Mouse (Mus musculus) myocyte (in vitro differentiated cells): ENCODE measurements around the gene Foxd4. TPM values are rescaled to one million over a fixed set of nuclear protein-coding genes. Genes with fewer than 3 reads are reported as not detected.
A peak's percentile ranks its signal among the peaks of the same experiment; 100 is the strongest.

Experiments used
- H3K27me3 ChIP-seq: one replicate; pipeline ENCODE4 v1.6.1; 2011; ENCODE audit not compliant: control insufficient read depth, insufficient read depth, insufficient read length
- H3K36me3 ChIP-seq: one replicate; pipeline ENCODE4 v1.6.1; 2011; ENCODE audit not compliant: control insufficient read depth, insufficient read depth
- H3K4me2 ChIP-seq: one replicate; pipeline ENCODE4 v1.6.1; 2011; ENCODE audit warnings: low read depth, control low read depth
- H3K4me3 ChIP-seq: one replicate; pipeline ENCODE4 v1.5.1; 2011; ENCODE audit warnings: mild to moderate bottlenecking, control low read depth, moderate library complexity
- H3K79me2 ChIP-seq: one replicate; pipeline ENCODE4 v1.6.1; 2011; ENCODE audit not compliant: control insufficient read depth, insufficient read depth
- H3ac ChIP-seq: one replicate; pipeline ENCODE4 v1.6.1; 2011; ENCODE audit not compliant: control insufficient read depth, insufficient read length
- CEBPB ChIP-seq: IDR thresholded peaks from 2 replicates; pipeline ENCODE4 v1.6.1; 2011; ENCODE audit warnings: mild to moderate bottlenecking, moderate library complexity; ENCODE audit not compliant: poor library complexity, insufficient read depth, severe bottlenecking
- E2F4 ChIP-seq: IDR thresholded peaks from one replicate; pipeline ENCODE4 v1.6.1; 2011; ENCODE audit warnings: mild to moderate bottlenecking, control low read depth, moderate library complexity; ENCODE audit not compliant: insufficient read depth
- MAX ChIP-seq: IDR thresholded peaks from one replicate; pipeline ENCODE4 v1.6.1; 2011; ENCODE audit warnings: low read depth, mild to moderate bottlenecking, control low read depth
- MYOD1 ChIP-seq, 3 experiments: IDR thresholded peaks; one replicate each; pipeline ENCODE4 v1.6.1; 2011; ENCODE audit warnings: control low read depth in 2 of 3, low read depth in 2 of 3, mild to moderate bottlenecking in 2 of 3, moderate library complexity in 1 of 3; ENCODE audit not compliant: insufficient read length in 2 of 3, control insufficient read depth in 1 of 3
- MYOG ChIP-seq, 3 experiments: IDR thresholded peaks; one replicate each; pipeline ENCODE4 v1.6.1; 2011; ENCODE audit warnings: control low read depth in 2 of 3, low read depth in 2 of 3, mild to moderate bottlenecking in 2 of 3; ENCODE audit not compliant: insufficient read length in 2 of 3, control insufficient read depth in 1 of 3, insufficient read depth in 1 of 3
- POLR2A ChIP-seq: IDR thresholded peaks from one replicate; pipeline ENCODE4 v1.6.1; 2011; ENCODE audit warnings: low read depth, mild to moderate bottlenecking, control low read depth, moderate library complexity; ENCODE audit not compliant: insufficient read length
- POLR2AphosphoS2 ChIP-seq: IDR thresholded peaks from one replicate; pipeline ENCODE4 v1.6.1; 2011; ENCODE audit warnings: low read depth, control low read depth; ENCODE audit not compliant: insufficient read length
- REST ChIP-seq: IDR thresholded peaks from one replicate; pipeline ENCODE4 v1.6.1; 2011; ENCODE audit warnings: mild to moderate bottlenecking, control low read depth, moderate library complexity; ENCODE audit not compliant: insufficient read depth, insufficient read length
- SRF ChIP-seq: IDR thresholded peaks from one replicate; pipeline ENCODE4 v1.6.1; 2011; ENCODE audit warnings: low read depth; ENCODE audit not compliant: control insufficient read depth, insufficient read length
- TCF12 ChIP-seq: IDR thresholded peaks from one replicate; pipeline ENCODE4 v1.6.1; 2011; ENCODE audit warnings: mild to moderate bottlenecking, control low read depth; ENCODE audit not compliant: poor library complexity, insufficient read depth, severe bottlenecking
- TCF3 ChIP-seq: IDR thresholded peaks from one replicate; pipeline ENCODE4 v1.6.1; 2011; ENCODE audit warnings: low read depth, control low read depth; ENCODE audit not compliant: insufficient read length
- USF1 ChIP-seq: IDR thresholded peaks from one replicate; pipeline ENCODE4 v1.6.1; 2011; ENCODE audit warnings: low read depth, mild to moderate bottlenecking, control low read depth, moderate library complexity
- polyA plus RNA-seq: library from polyadenylated mRNA; unstranded; fragments of >200 nt; fragmentation: generic; extraction: Trizol; gene quantifications from one replicate; pipeline ENCODE4 v1.2.1, GENCODE M21; 2012; ENCODE audit warnings: missing spikeins

Gene Foxd4
- polyA plus RNA-seq, 1 experiment, result not detected

- Histone ChIP-seq H3K79me2 (no peaks in the 10 kb centered on the region), H3K36me3 (no peaks in the 10 kb centered on the region), H3K4me3 (no peak overlapping the region), H3K4me2 (no peak overlapping the region), H3ac (no peak overlapping the region), H3K27me3 (peaks cover 8% of the 10 kb centered on the region)
- no peak for TF ChIP-seq MYOD1 (IDR thresholded peaks at IDR 0.05; ENCODE audit: control insufficient read depth in 1 of 3, insufficient read length in 2 of 3, low read depth in 2 of 3)
- TF ChIP-seq REST, result no peak
- no peak for TF ChIP-seq CEBPB
- no peak for TF ChIP-seq TCF3
- no peak for TF ChIP-seq MYOG (IDR thresholded peaks at IDR 0.05; ENCODE audit: control insufficient read depth in 1 of 3, insufficient read depth in 1 of 3, insufficient read length in 2 of 3, low read depth in 2 of 3)
- no peak for TF ChIP-seq POLR2A
- no peak for TF ChIP-seq MAX
- no peak for TF ChIP-seq TCF12
- TF ChIP-seq E2F4, result no peak
- no peak for TF ChIP-seq POLR2AphosphoS2
- TF ChIP-seq SRF, result no peak
- no peak for TF ChIP-seq USF1
These were observed 27.1 kb downstream of the Foxd4 start for GRCm38 (mm10) chr19:24873873-24874272.

GRCm38 (mm10) chr19:24871037-24871635 lies 29.9 kb downstream of the Foxd4 start:
- Histone ChIP-seq H3K4me3 (no peak overlapping the region), H3K36me3 (no peaks in the 10 kb centered on the region), H3K79me2 (no peaks in the 10 kb centered on the region), H3K4me2 (peak overlapping the region; percentile 62), H3K27me3 (peaks cover 8% of the 10 kb centered on the region), H3ac (no peak overlapping the region)
- TF ChIP-seq E2F4, result no peak
- TF ChIP-seq MAX, result no peak
- no peak for TF ChIP-seq TCF12
- no peak for TF ChIP-seq MYOG (IDR thresholded peaks at IDR 0.05; ENCODE audit: control insufficient read depth in 1 of 3, insufficient read depth in 1 of 3, insufficient read length in 2 of 3, low read depth in 2 of 3)
- TF ChIP-seq POLR2A, result no peak
- TF ChIP-seq USF1, result no peak
- no peak for TF ChIP-seq REST
- TF ChIP-seq MYOD1 (IDR thresholded peaks at IDR 0.05; ENCODE audit: control insufficient read depth in 1 of 3, insufficient read length in 2 of 3, low read depth in 2 of 3), result no peak
- TF ChIP-seq TCF3, result no peak
- TF ChIP-seq CEBPB, result no peak
- TF ChIP-seq SRF, result no peak
- TF ChIP-seq POLR2AphosphoS2, result no peak

GRCm38 (mm10) chr19:24865436-24865835 lies 35.6 kb downstream of the Foxd4 start:
- no peaks in the 10 kb centered on the region for H3K79me2 ChIP-seq
- TF ChIP-seq TCF3 (no peak), SRF (no peak), REST (no peak), E2F4 (no peak), POLR2AphosphoS2 (no peak), USF1 (no peak), POLR2A (no peak)
- no peak overlapping the region for H3K4me3 ChIP-seq
- no peaks in the 10 kb centered on the region for H3K36me3 ChIP-seq
- no peak overlapping the region for H3ac ChIP-seq
- no peak overlapping the region for H3K4me2 ChIP-seq
- H3K27me3 ChIP-seq, result peaks cover 5% of the 10 kb centered on the region

GRCm38 (mm10) chr19:24861612-24862451 lies 39.2 kb downstream of the Foxd4 start, which contains the start of gene Pgm5:
TSS of gene Pgm5 (minus strand) at chr19:24861855.
- no peaks in the 10 kb centered on the region for H3K36me3 ChIP-seq
- H3K27me3 ChIP-seq, result peaks cover 5% of the 10 kb centered on the region
- H3ac ChIP-seq, result no peak within 1 kb of the TSS
- TF ChIP-seq TCF12 (no peak), POLR2A (peak; percentile 56), MYOD1 (IDR thresholded peaks at IDR 0.05; ENCODE audit: control insufficient read depth in 1 of 3, insufficient read length in 2 of 3, low read depth in 2 of 3) (peak in 1 of 3 experiments; percentile 1), TCF3 (no peak), SRF (no peak), POLR2AphosphoS2 (peak; percentile 54), MYOG (IDR thresholded peaks at IDR 0.05; ENCODE audit: control insufficient read depth in 1 of 3, insufficient read depth in 1 of 3, insufficient read length in 2 of 3, low read depth in 2 of 3) (peak in 2 of 3 experiments; percentile 38 to 39)
- peak within 1 kb of the TSS; percentile 27 for H3K4me3 ChIP-seq
- no peaks in the 10 kb centered on the region for H3K79me2 ChIP-seq
- H3K4me2 ChIP-seq, result peak within 1 kb of the TSS; percentile 59
